Mouse (Mus musculus): Measurements from ENCODE around the gene Ube3a.

GRCm38 (mm10) chr7:59228045-59228865 is at the start of gene Ube3a:
- TF ChIP-seq CTCF (IDR thresholded peaks at IDR 0.05; ENCODE audit: extremely low read depth, insufficient read depth, insufficient read length, insufficient replicate concordance) (no peak), POLR2A (IDR thresholded peaks at IDR 0.05; ENCODE audit: low read depth, low read length) (peak; percentile 79)
